Mouse (Mus musculus) intestine, postnatal 0 days (tissue): ENCODE data around the gene Ugdh. TPM values are rescaled to one million over a fixed set of nuclear protein-coding genes. Genes with fewer than 3 reads are reported as not detected.

Experiments used
- ATAC-seq: fragments of 200-750 bp; cut with Nextera tagmentation; 2 replicates; pipeline ENCODE4 v1.8.0; 2017; ENCODE audit warnings: mild to moderate bottlenecking, moderate TSS enrichment, moderate library complexity
- H3K27ac ChIP-seq: fragments of 300-500 bp; sonication (generic); 2 replicates; pipeline ENCODE4 v1.5.1; 2014; ENCODE audit warnings: mild to moderate bottlenecking, low read depth, low read length, moderate library complexity
- H3K27me3 ChIP-seq: fragments of 300-500 bp; sonication (generic); replicated peaks from 2 replicates; pipeline ENCODE4 v1.6.1; 2014; ENCODE audit warnings: low read length, mixed read lengths; ENCODE audit not compliant: control insufficient read depth, insufficient read depth
- H3K36me3 ChIP-seq: fragments of 300-500 bp; sonication (generic); 2 replicates; pipeline ENCODE4 v1.6.1; 2014; ENCODE audit warnings: mild to moderate bottlenecking, moderate library complexity; ENCODE audit not compliant: control insufficient read depth, insufficient read depth
- H3K4me1 ChIP-seq: fragments of 300-500 bp; sonication (generic); replicated peaks from 2 replicates; pipeline ENCODE4 v1.6.1; 2014; ENCODE audit warnings: antibody characterized with exemption, low read length, mixed read lengths; ENCODE audit not compliant: control insufficient read depth, insufficient read depth
- H3K4me2 ChIP-seq: fragments of 300-500 bp; sonication (generic); replicated peaks from 2 replicates; pipeline ENCODE4 v1.6.1; 2014; ENCODE audit warnings: low read depth, mild to moderate bottlenecking, moderate library complexity
- H3K4me3 ChIP-seq: fragments of 300-500 bp; sonication (generic); 2 replicates; pipeline ENCODE4 v1.5.1; 2014; ENCODE audit warnings: low read depth, low read length
- H3K9ac ChIP-seq: fragments of 300-500 bp; sonication (generic); 2 replicates; pipeline ENCODE4 v1.6.1; 2014; ENCODE audit warnings: mild to moderate bottlenecking, low read depth, low read length
- H3K9me3 ChIP-seq: fragments of 300-500 bp; sonication (generic); 2 replicates; pipeline ENCODE4 v1.6.1; 2016; ENCODE audit warnings: mixed run types; ENCODE audit not compliant: control insufficient read depth
- CTCF ChIP-seq: sonication (generic); IDR thresholded peaks from 2 replicates; pipeline ENCODE4 v1.5.1; 2016; ENCODE audit warnings: low read depth, mild to moderate bottlenecking, control low read depth, antibody characterized with exemption, moderate library complexity
- WGBS: fragments of 180-500 bp; shearing (Covaris S2); extraction: QIAGEN DNeasy Blood & Tissue Kit; methylation state at CpG from one replicate; pipeline ENCODE4 v1.1.7; 2014; 5-methylcytosine and 5-hydroxymethylcytosine counted together
- polyA plus RNA-seq: library from polyadenylated mRNA; unstranded; fragments of >200 nt; fragmentation: Nextera tagmentation; extraction: Ambion mirVana; gene quantifications from 2 replicates; pipeline ENCODE4 v1.2.1, GENCODE M21; 2015

Gene Ugdh
- polyA plus RNA-seq, 1 experiment from 2014 or later: 303 TPM

- 63% methylated on average over 2 of the region's 2 CpGs for WGBS
- no peak overlapping the region for H3K27ac ChIP-seq
- no peak for ATAC-seq
- no peak overlapping the region for H3K4me3 ChIP-seq
- TF ChIP-seq CTCF: no peak
- no peak overlapping the region for H3K4me2 ChIP-seq
- H3K27me3 ChIP-seq: no peaks in the 10 kb centered on the region
- H3K4me1 ChIP-seq: no peaks in the 10 kb centered on the region
- no peaks in the 10 kb centered on the region for H3K9me3 ChIP-seq
- no peak overlapping the region for H3K9ac ChIP-seq
- H3K36me3 ChIP-seq: 0 out of 2 replicates have a peak, but pooled peaks cover 5% of the 10 kb centered on the region
These were observed 40.1 kb upstream of the Ugdh start for GRCm38 (mm10) chr5:65475806-65476205.

- H3K9ac ChIP-seq: no peak overlapping the region
- no peak for ATAC-seq
- no peaks in the 10 kb centered on the region for H3K27me3 ChIP-seq
- no peak overlapping the region for H3K4me2 ChIP-seq
- H3K4me3 ChIP-seq: no peak overlapping the region
- TF ChIP-seq CTCF: no peak
- peaks cover 34% of the 10 kb centered on the region for H3K36me3 ChIP-seq
- 86% methylated on average over 6 of the region's 6 CpGs for WGBS
- H3K27ac ChIP-seq: no peak overlapping the region
- no peaks in the 10 kb centered on the region for H3K4me1 ChIP-seq
- H3K9me3 ChIP-seq: no peaks in the 10 kb centered on the region
These were observed 34.0 kb upstream of the Ugdh start for GRCm38 (mm10) chr5:65469766-65470165.

- no peaks in the 10 kb centered on the region for H3K27me3 ChIP-seq
- no peak overlapping the region for H3K9ac ChIP-seq
- ATAC-seq: no peak
- no peak overlapping the region for H3K4me3 ChIP-seq
- no peaks in the 10 kb centered on the region for H3K4me1 ChIP-seq
- no peak for TF ChIP-seq CTCF
- H3K27ac ChIP-seq: no peak overlapping the region
- 66% methylated on average over 3 of the region's 3 CpGs for WGBS
- H3K4me2 ChIP-seq: no peak overlapping the region
- H3K9me3 ChIP-seq: no peaks in the 10 kb centered on the region
- H3K36me3 ChIP-seq: peaks cover 33% of the 10 kb centered on the region
These were observed 31.2 kb upstream of the Ugdh start for GRCm38 (mm10) chr5:65466911-65467310.

- H3K27me3 ChIP-seq: no peaks in the 10 kb centered on the region
- H3K36me3 ChIP-seq: peaks cover 15% of the 10 kb centered on the region; the same call in 1 of the 2 replicates
- H3K4me3 ChIP-seq: no peak overlapping the region
- H3K4me2 ChIP-seq: no peak overlapping the region
- H3K27ac ChIP-seq: no peak overlapping the region
- no peak for ATAC-seq
- H3K4me1 ChIP-seq: no peaks in the 10 kb centered on the region
- TF ChIP-seq CTCF: no peak
- H3K9ac ChIP-seq: no peak overlapping the region
- H3K9me3 ChIP-seq: no peaks in the 10 kb centered on the region
- WGBS: 92% methylated on average over 14 of the region's 14 CpGs
These were observed 24.6 kb upstream of the Ugdh start for GRCm38 (mm10) chr5:65460361-65460760.

GRCm38 (mm10) chr5:65459454-65459853, 23.7 kb upstream of the Ugdh start:
- no peaks in the 10 kb centered on the region for H3K9me3 ChIP-seq
- no peak overlapping the region for H3K9ac ChIP-seq
- no peak overlapping the region for H3K4me3 ChIP-seq
- H3K27ac ChIP-seq: no peak overlapping the region
- WGBS: 77% methylated on average over 3 of the region's 3 CpGs
- no peaks in the 10 kb centered on the region for H3K27me3 ChIP-seq
- no peak for TF ChIP-seq CTCF
- H3K36me3 ChIP-seq: peaks cover 8% of the 10 kb centered on the region; the same call in 1 of the 2 replicates
- no peak for ATAC-seq
- H3K4me2 ChIP-seq: no peak overlapping the region
- no peaks in the 10 kb centered on the region for H3K4me1 ChIP-seq

GRCm38 (mm10) chr5:65457846-65458245, 22.1 kb upstream of the Ugdh start:
- Histone ChIP-seq H3K36me3 (peaks cover 14% of the 10 kb centered on the region; the same call in 1 of the 2 replicates), H3K9ac (no peak overlapping the region), H3K9me3 (no peaks in the 10 kb centered on the region), H3K4me3 (no peak overlapping the region), H3K27ac (no peak overlapping the region), H3K27me3 (no peaks in the 10 kb centered on the region), H3K4me1 (no peaks in the 10 kb centered on the region), H3K4me2 (no peak overlapping the region)
- peak; percentile 28; the same call in 1 of the 2 replicates for ATAC-seq
- TF ChIP-seq CTCF: no peak
- WGBS: 54% methylated on average over 5 of the region's 5 CpGs
